Mouse (Mus musculus) adrenal gland, postnatal 10 days (tissue): ENCODE measurements at regions not wholly inside any gene's neighbourhood (a gene's known extent, or its start where the extent isn't known, plus 50 kb on each side); places are given as distances from the start of the nearest gene placed in this dataset.
"Not testable (repeated sequence)": the region's sequence is repeated elsewhere in the genome, so short reads cannot be mapped to it uniquely, and the experiment has no call there.

Experiments
- DNase-seq: peaks from one replicate; pipeline ENCODE4 v3.0.0; 2021; ENCODE audit warnings: mixed read lengths

DNA sequence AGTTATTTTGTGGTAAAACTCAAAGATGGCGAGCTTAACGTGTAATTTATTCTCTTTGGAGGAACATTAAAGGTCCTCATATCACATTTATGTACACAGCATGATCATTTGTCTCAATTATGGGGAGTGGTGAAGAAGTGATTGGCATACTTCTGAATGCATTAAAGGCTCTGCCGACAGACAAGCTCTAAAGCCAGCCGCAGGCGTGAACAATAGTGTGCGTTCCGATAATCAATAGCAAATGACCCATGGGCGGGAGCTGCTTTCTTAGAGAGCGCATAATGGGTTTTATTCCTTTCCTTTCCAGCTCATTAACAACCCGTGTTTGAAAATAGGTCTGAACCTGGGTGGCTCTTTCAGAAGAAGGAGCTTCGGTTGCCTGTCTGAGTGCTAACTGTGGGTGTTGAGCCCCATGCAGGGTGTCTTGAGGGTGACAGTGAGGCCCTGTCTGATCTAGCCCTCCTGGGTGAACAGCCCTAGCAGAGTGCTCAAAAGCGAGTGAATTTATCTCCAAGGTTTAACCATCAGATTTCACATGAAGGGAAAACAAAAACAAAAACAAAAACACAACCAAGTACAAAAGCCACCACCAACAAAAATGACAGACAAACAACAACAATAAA lies 210.5 kb downstream of the Zfp619 start:
- DNase-seq: no peak

GRCm38 (mm10) chr7:39728930-39729329 lies 211.4 kb downstream of the Zfp619 start:
- DNase-seq: no peak

GRCm38 (mm10) chr7:39729723-39730122 lies 212.2 kb downstream of the Zfp619 start:
- no peak for DNase-seq

- no peak for DNase-seq
Measured at GRCm38 (mm10) chr7:39732790-39733189, 215.2 kb downstream of the Zfp619 start.

GRCm38 (mm10) chr7:39748395-39748794 lies 230.8 kb downstream of the Zfp619 start:
- DNase-seq: not testable (repeated sequence)

DNA sequence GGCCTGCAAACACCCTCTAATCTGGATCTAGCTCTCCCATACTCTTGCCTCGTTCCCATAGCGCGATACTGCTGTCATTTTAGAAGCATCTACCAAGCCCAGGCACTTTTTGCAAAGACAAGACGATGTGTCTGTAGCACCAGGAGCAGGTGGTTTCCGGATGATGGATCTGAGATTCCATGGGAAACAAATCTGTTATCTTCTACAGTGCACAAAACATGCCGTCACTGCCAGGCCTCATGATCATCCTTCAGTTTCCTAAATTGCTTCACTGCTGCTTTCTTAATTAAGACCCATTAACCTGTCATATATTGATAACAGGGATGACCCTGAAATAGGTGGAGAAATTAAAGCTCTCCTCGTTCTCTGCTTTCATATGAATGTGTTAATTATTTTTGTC lies 232.9 kb downstream of the Zfp619 start:
- no peak for DNase-seq

- no peak for DNase-seq
Measured at GRCm38 (mm10) chr7:39764366-39764765, 246.8 kb downstream of the Zfp619 start.

GRCm38 (mm10) chr7:39765094-39765493 lies 247.5 kb downstream of the Zfp619 start:
- no peak for DNase-seq

GRCm38 (mm10) chr7:39773291-39773690 lies 255.7 kb downstream of the Zfp619 start:
- DNase-seq: no peak

DNA sequence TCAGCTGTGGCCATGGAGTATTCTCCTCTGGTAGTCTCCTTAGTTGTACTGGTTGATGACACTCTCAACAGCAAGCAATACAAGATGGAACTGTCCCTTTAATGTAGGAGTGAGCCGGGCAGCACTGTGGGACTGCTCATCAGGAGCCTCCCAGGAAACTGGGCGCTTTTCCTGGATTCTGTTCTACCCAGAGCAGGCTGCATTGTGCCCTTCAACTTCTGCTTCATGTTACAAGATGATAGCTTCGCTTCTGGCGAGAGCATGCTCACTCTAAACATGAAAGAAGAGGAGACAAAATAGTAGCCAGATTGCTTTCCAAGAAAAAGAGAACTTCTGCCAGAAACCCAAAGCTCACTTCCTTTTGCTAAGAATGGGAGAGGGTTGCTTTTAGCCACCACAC lies 271.8 kb downstream of the Zfp619 start:
- DNase-seq: no peak

DNA sequence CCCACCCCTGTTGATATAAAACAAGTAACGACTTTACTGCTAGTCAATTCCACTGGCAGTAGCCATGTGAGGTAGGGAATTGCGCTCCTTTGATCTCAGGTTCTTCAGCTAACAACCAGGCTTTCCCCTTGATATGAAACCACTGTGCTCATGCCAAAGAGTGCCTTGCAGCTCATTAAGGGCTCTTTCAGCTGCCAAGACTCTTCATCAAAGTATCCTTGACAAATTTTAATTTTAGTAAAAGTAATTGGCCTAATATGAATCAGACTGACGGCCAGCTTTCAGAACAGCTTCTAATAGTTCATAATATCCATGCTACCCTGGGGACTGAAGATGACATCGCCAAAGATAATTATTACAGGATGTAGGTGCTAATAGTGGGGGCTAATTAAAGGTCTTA lies 272.3 kb downstream of the Zfp619 start:
- DNase-seq: no peak

- no peak for DNase-seq
Measured at GRCm38 (mm10) chr7:39794751-39795150, 277.2 kb downstream of the Zfp619 start.

- no peak for DNase-seq
Measured at GRCm38 (mm10) chr7:39804276-39804675, 286.7 kb downstream of the Zfp619 start.

GRCm38 (mm10) chr7:39818036-39818435 lies 300.5 kb downstream of the Zfp619 start:
- DNase-seq: no peak

- DNase-seq: no peak
Measured at GRCm38 (mm10) chr7:39822550-39823178, 305.1 kb downstream of the Zfp619 start.

DNA sequence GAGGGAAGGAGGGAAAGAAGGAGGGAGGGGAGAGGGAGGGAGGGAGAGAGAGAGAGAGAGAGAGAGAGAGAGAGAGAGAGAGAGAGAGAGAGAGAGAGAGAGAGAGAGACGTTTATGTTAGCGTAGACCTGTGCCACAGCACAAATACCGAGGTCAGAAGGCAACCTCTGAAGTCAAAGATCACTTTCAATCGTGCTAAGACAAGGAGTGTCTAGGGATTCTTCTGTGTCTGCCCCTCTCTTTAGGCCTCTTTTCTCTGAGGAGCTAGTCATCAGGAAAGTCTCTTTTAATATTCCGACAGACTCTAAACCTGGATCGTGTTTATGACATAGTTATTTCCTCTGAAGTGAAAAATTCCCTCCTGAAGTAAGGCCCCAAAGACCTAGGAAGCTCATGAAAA lies 310.8 kb downstream of the Zfp619 start:
- DNase-seq: no peak

GRCm38 (mm10) chr7:39830831-39831230 lies 313.3 kb downstream of the Zfp619 start:
- no peak for DNase-seq

- DNase-seq: no peak
Measured at GRCm38 (mm10) chr7:39841988-39842387, 324.4 kb downstream of the Zfp619 start.

DNA sequence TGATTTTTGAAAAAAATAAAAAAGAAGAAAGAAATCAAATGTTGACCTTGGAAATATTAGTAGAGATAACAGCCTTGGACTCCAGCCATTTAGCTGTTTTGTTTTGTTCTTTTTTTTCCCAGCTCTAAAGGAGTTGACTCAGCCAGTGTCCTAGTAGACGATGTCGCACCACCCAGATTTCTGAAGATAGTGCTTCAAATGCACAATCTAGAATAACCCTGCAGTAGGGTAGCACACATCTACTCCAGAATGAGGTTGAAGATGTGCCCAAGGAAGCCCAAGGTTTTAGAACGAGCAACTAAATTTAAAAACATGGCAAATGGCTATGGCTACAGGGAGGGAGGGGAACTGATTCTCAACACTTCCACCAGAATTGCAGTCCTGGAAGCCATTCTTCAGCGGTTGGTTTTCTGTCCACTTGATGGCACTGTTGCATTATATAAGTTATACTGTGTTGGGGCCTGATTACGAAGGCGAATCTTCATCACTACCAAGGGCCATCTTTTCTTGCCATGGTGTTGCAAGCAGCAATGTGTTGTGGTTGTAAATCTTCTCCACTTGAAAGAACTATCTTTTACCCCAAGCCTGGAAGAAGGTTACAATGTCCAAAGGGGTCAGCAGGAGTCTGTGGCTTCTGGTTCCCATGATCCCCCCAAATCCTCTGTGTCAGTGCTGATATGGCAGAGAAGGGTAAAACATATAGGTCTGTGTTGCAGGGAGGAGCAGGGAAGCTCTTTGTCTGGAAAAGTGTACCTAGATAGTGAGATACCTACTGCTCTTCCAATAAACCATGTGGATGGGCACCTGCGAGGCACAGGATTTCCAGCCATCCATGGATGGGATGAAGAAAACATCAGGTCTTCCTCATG lies 330.6 kb downstream of the Zfp619 start:
- DNase-seq: peak; percentile 70

DNA sequence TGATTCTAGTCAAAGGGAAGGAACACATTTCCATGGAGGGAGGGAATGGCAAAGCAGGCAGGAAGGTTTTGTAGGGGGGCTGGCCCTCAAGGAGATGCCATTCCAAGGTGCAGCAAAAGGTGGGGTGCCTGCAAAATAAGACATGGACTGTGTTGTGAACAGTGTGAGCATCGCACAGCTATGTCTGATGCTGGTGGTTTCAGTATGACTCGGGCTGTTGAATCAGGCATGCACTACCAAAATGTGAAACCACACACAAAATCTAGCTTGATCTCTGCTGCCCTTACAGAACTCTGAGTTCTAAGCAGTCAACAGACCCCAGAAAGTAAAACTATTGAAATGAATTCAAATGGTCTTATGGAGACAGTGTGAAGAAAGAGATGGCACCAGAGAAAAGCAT lies 339.7 kb downstream of the Zfp619 start:
- DNase-seq: no peak

- DNase-seq: no peak
Measured at GRCm38 (mm10) chr7:39862835-39863234, 345.3 kb downstream of the Zfp619 start.

DNA sequence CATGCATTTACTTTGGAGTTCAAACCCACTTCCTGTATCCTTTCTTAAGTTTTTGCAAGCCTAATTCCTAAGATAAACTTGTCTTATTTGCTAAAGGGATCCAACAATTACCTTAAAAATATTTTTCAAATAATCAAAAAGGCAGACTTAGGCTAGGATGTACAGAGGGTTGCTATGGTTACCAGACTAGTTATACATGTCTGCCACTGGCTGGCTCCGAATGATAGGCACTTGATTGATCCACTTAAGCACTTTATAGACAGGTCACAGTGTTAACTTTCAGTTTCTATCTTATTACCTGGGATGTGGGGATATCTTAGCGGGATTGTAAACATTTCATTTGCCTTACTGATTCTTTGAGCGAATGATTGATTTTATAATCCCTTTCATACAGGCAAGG lies 346.6 kb downstream of the Zfp619 start:
- no peak for DNase-seq

DNA sequence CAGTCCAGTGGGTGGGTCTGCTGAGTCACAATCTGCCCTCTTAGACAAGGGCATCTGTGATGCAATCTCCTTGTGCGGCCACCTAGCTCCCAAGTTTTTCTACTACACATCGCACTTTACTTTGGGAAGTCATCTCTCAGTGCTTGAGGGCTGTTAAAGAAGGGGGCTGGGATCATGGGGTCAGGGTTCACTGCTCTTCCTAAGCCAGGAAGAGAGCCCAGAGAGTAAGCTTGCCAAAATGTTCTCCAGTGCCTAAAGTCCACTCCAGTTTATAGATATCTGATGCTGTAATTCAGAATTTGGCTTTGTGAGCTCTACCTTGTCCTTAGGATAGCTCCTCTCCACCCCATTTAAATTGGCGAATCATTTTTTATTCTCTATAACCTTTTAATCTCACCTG lies 347.2 kb downstream of the Zfp619 start:
- DNase-seq: no peak
